8 mouse cellular contexts compared by ENCODE assay signal in the genomic region with DNA sequence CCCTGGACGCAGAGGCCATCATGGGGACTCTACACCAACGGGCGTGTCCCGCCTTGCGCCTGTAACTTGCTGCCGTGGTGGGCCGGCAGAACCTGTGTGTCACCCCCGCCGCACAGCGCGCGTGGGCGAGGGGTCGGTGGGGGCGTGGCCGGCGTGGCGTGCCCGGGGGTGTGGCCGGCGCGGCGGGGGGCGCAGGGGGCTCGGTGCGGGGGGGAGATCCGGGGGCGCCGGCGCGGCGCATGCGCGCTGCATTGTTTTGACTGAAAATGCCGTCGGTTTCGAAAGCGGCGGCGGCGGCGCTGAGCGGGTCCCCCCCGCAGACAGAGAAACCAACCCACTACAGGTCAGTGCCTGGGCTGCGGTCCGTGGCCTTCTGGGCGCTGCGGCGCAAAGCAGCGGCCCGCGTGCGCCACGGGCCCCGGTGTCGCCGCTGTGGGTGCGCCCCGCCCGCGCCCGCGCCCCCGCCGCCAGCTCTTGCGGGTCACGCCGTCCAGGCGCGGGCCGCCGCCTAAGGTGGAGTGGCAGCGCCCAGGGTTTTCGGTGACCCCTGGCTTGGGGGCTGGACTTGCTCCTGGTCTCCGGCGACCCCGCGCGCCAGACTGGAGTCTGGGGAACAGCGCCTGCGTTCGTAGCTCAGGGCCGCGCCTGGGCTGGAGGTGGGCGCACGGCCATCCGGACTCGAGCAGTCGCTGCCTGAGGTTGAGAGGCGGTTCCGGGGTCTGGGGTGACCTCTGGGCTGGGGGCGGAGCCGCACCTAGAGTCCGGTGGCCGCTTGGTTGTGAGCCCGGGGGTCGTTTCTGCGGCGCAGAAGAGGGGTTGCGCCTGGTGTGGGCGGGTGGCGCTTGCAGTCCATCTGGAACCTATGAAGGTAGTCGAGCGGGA. TPM values are rescaled to one million over a fixed set of nuclear protein-coding genes. Genes with fewer than 3 reads are reported as not detected.
A peak's percentile ranks its signal among the peaks of the same experiment; 100 is the strongest.
DNase-seq lines count a peak whose midpoint lies in the region; ATAC-seq lines count a peak whose summit lies in the region.

A gene (plus strand): TSS at position 248 of the 882 bp plus-strand sequence.

- under 1% methylated on average over 103 of the region's 104 CpGs for WGBS in hindbrain, embryonic 14.5 days

- peaks cover 26% of the 10 kb centered on the region for H3K4me1 ChIP-seq in hindbrain, embryonic 14.5 days (replicated peaks; ENCODE audit: control insufficient read depth, insufficient read depth, low read length)

- H3K9me3 ChIP-seq in hindbrain, embryonic 14.5 days (ENCODE audit: control insufficient read depth, low read length): no peaks in the 10 kb centered on the region

- DNase-seq in NIH3T3 (ENCODE audit: low read depth): peak; percentile 88
- DNase-seq in cerebellum, postnatal 10 days: peak; percentile 88 to 91
- peak; percentile 55 for DNase-seq in gastrocnemius, adult 18-20 months (ENCODE audit: low spot score)
- peak; percentile 76 for DNase-seq in hindbrain, embryonic 14.5 days (ENCODE audit: low spot score)
- DNase-seq in left cerebral cortex, adult 8-10 months (ENCODE audit: low spot score in 2 of 2): peak; percentile 51 to 58
- peak; percentile 60 to 67 for DNase-seq in right cerebral cortex, adult 2 months (ENCODE audit: low spot score in 2 of 2)
- DNase-seq in urinary bladder, postnatal 25 days (ENCODE audit: low spot score): peak; percentile 75

- H3K9ac ChIP-seq in hindbrain, embryonic 14.5 days: peak within 1 kb of the TSS; percentile 69

- H3K27ac ChIP-seq in hindbrain, embryonic 14.5 days: peak within 1 kb of the TSS; percentile 75; the same call in 1 of the 2 replicates

- peak within 1 kb of the TSS; percentile 82 for H3K4me3 ChIP-seq in hindbrain, embryonic 14.5 days (replicated peaks; ENCODE audit: low read length)

- H3K4me2 ChIP-seq in hindbrain, embryonic 14.5 days (replicated peaks): peak within 1 kb of the TSS; percentile 80

- no peaks in the 10 kb centered on the region for H3K27me3 ChIP-seq in hindbrain, embryonic 14.5 days (ENCODE audit: control insufficient read depth, insufficient read depth, low read length)

- ATAC-seq in hindbrain, embryonic 14.5 days (ENCODE audit: low FRiP score): peak; percentile 59; the same call in 1 of the 2 replicates
- ATAC-seq in megakaryocyte, adult 5-6 weeks (ENCODE audit: poor library complexity, severe bottlenecking): peak; percentile 26

- H3K36me3 ChIP-seq in hindbrain, embryonic 14.5 days (replicated peaks; ENCODE audit: control insufficient read depth, insufficient read depth): peaks cover 16% of the 10 kb centered on the region

RNA-seq across cellular contexts. Expression of the gene that starts here (rescaled TPM):
- 1 to 10 TPM; 5.3 to 5.8 TPM for total RNA-seq in gastrocnemius, adult 18-20 months (2021)
- polyA plus RNA-seq in hindbrain, embryonic 14.5 days (2014; fragmentation: Nextera tagmentation; extraction: Ambion mirVana): 9.4 and 9.9 TPM in 2 replicates
- 10 to 100 TPM; 37.0 to 40.0 (median 37.8) TPM for total RNA-seq in left cerebral cortex, adult 8-10 months (2022)
- 7.3 and 7.7 TPM in 2 replicates for total RNA-seq in megakaryocyte, adult 5-6 weeks (2015)
- 7.3 and 10.5 TPM in 2 replicates for total RNA-seq in megakaryocyte, adult 5-6 weeks (2017)

Comparison
In these comparisons a context has a peak if more than half of its experiments do, and no peak if none do; other contexts are left out.
1. Peak in every context shown above with its lines: DNase-seq, ATAC-seq, H3K4me3 ChIP-seq and H3K27ac ChIP-seq.